Mouse (Mus musculus): ENCODE data around the gene Raet1e.
"Not testable (repeated sequence)": the region's sequence is repeated elsewhere in the genome, so short reads cannot be mapped to it uniquely, and the experiment has no call there.

Raet1e gene

GRCm38 (mm10) chr10:22364915-22365314 lies 206.5 kb downstream of the Raet1e start:
- not testable (repeated sequence) for DNase-seq

DNA sequence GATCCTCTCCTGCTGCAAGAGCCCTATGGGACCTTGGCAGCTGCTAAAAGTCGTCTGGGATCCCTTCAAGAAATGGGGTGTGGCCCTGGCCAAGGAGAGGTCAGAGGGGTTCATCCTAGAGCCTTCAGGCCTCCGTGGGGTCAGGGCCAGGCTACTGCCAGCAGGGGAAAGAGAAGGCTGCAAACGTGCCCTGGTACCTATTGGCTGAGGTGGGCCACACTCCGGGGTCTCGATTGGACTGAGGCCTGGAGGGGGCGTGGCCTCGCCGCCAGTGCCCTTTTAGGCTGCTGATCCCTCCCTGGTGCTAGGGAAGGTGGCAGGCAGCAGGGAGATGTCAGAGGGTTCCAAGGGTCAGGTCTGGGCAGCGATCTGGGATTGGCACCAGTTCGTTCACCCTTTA lies 222.9 kb downstream of the Raet1e start:
- DNase-seq = peak; percentile 13

- not testable (repeated sequence) for DNase-seq
Measured at GRCm38 (mm10) chr10:22390146-22390545, 231.8 kb downstream of the Raet1e start.

DNA sequence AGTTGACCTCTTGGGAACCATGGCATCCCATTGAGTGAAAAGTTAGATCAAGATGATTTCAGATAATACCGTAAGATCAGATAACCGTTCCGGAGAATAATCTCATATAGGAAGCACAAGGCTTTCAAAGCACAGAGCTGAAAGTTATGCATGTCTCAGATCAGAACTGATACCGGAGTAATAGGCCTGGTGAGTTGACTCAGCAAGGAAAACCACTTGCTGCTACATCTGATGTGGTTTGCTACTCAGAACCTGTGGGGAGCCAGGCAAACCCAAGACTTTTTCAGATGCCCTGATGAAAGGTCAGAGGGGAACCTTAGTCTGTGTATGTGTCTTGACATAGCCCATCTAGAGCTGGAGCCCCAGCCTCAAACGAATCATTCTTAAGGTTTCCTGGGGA lies 233.2 kb downstream of the Raet1e start:
- not testable (repeated sequence) for DNase-seq

DNA sequence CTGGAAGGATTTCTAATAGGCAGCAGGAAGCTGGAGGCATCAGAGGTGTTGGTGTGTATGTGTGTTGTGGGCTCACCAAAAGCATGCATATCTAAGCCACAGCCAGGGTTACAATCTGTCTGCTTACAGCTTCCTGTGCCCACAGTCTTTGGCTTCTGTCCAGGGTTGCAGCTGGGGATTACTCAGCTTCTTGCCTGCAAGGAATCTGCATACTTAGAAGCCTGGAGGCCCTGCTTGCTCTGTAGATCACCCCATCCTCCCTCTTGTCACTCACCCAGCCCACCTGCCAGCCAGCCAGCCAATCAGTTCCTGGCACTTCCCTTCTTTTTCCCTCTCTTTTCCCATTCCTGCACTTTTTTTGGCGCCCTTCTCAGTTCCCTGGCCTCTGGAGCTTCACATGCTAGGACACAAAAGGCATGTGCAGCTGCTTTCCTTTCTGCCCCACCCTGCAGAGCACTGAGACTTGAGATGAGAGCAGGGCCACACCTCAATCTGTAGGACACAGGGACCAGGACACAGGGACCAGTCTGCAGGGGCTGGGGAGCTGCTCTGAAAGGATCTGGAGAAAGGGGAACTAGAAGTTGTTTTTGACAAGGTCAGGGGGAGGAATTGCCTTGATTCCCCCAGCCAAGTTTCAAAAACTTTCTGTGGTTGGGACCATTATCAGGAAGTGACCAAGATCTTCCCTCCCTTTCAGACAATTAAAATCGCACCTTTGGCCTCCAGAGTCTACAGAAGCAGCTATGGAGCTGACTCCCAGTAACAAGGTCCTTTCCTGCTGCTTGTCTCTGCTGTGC lies 234.9 kb downstream of the Raet1e start:
- DNase-seq = not testable (repeated sequence)

DNA sequence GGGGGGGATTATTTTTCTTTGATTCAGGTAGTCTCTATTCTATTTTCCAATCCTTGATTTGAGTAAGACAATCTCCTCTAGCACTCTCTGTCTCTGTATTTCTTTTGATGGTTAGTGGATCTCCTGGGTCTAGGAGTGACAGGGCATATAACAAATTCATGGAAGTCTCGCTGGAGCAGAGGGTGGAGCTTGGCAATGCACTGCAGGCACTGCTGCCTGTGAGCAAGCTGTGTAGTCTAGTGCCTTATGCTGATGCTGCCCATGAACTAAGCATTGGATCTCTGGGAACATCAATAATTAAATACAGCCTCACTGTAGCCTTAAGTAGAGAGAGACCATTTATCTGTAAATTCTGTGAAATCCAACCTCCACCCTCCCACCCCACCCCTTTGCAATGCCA lies 238.3 kb downstream of the Raet1e start:
- DNase-seq = not testable (repeated sequence)

DNA sequence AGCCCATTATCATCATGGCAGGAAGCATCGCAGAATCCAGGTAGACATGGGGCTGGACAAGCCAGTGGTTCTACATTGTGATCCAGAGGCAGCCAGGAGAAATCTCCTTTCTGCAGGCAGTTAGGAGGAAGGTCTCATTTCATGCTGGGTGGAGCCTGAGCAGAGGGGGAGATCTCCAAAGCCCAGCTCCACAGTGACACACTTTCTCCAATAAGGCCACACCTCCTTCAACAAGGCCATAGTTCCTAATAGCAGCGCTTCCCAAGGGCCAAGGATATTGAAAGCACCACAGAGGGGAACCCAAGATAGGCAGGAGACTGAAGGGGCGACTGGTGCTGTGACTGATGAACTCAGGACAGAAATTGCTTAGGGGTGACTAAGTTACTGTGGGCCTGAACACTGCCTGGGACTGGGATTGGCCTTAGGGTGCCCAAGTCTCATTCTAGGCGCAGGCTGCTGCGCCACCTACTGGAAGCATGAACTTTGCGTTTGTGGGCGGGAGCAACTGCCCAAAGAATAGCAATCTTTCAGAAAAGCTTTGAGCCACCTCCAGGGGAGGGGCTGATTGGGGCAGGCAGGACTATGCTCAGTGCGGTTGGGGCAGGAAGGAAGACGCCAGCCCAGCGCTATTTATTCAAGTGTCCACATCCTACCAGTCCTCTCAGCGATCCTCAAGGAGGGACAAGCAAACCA lies 244.0 kb downstream of the Raet1e start:
- DNase-seq = peak; percentile 81

GRCm38 (mm10) chr10:22413702-22414494 lies 255.5 kb downstream of the Raet1e start:
- DNase-seq = peak; percentile 25
